Mouse (Mus musculus) embryonic facial prominence, embryonic 14.5 days (tissue): Measurements from ENCODE around the gene Gm20908. TPM values are rescaled to one million over a fixed set of nuclear protein-coding genes. Genes with fewer than 3 reads are reported as not detected.
"Not testable (repeated sequence)": the region's sequence is repeated elsewhere in the genome, so short reads cannot be mapped to it uniquely, and the experiment has no call there.

Experiments used
- ATAC-seq: fragments of 200-750 bp; cut with Nextera tagmentation; 2 replicates; pipeline ENCODE4 v1.8.0; 2017; ENCODE audit warnings: low read depth, moderate number of reproducible peaks, moderate TSS enrichment
- DNase-seq: peaks from one replicate; pipeline ENCODE4 v3.0.0-alpha.2; 2015; ENCODE audit warnings: low spot score
- H3K27ac ChIP-seq: fragments of 300-500 bp; sonication (generic); replicated peaks from 2 replicates; pipeline ENCODE4 v1.5.1; 2014; ENCODE audit warnings: low read depth, mild to moderate bottlenecking, low read length, moderate library complexity
- H3K27me3 ChIP-seq: fragments of 300-500 bp; sonication (generic); replicated peaks from 2 replicates; pipeline ENCODE4 v1.6.1; 2014; ENCODE audit warnings: low read length; ENCODE audit not compliant: control insufficient read depth, insufficient read depth
- H3K36me3 ChIP-seq: fragments of 300-500 bp; sonication (generic); 2 replicates; pipeline ENCODE4 v1.6.1; 2014; ENCODE audit warnings: low read length, mixed read lengths; ENCODE audit not compliant: control insufficient read depth, insufficient read depth
- H3K4me1 ChIP-seq: fragments of 300-500 bp; sonication (generic); 2 replicates; pipeline ENCODE4 v1.6.1; 2014; ENCODE audit warnings: antibody characterized with exemption, low read length; ENCODE audit not compliant: control insufficient read depth, insufficient read depth
- H3K4me2 ChIP-seq: fragments of 300-500 bp; sonication (generic); 2 replicates; pipeline ENCODE4 v1.6.1; 2014; ENCODE audit warnings: low read depth, mild to moderate bottlenecking, low read length, moderate library complexity, mixed read lengths
- H3K4me3 ChIP-seq: fragments of 300-500 bp; sonication (generic); 2 replicates; pipeline ENCODE4 v1.5.1; 2014; ENCODE audit warnings: low read depth, mild to moderate bottlenecking, low read length
- H3K9ac ChIP-seq: fragments of 300-500 bp; sonication (generic); 2 replicates; pipeline ENCODE4 v1.6.1; 2014; ENCODE audit warnings: low read depth, mild to moderate bottlenecking, low read length, moderate library complexity, mixed read lengths
- H3K9me3 ChIP-seq: fragments of 300-500 bp; sonication (generic); 2 replicates; pipeline ENCODE4 v1.6.1; 2016; ENCODE audit warnings: low read length; ENCODE audit not compliant: control insufficient read depth
- WGBS: fragments of 180-500 bp; shearing (Covaris S2); extraction: QIAGEN DNeasy Blood & Tissue Kit; methylation state at CpG from one replicate; pipeline ENCODE4 v1.1.7; 2014; 5-methylcytosine and 5-hydroxymethylcytosine counted together
- polyA plus RNA-seq: library from polyadenylated mRNA; unstranded; fragments of >200 nt; fragmentation: Nextera tagmentation; extraction: Ambion mirVana; gene quantifications from 2 replicates; pipeline ENCODE4 v1.2.1, GENCODE M21; 2014

Gene Gm20908
- polyA plus RNA-seq, result not detected in 2 replicates

GRCm38 (mm10) chrY:64472966-64473365, at the start of gene Gm20908:
Gm20908 (plus strand) TSS chrY:64473266.
- not testable (repeated sequence) for H3K36me3 ChIP-seq

More at GRCm38 (mm10) chrY:64472966-64473365, at the start of gene Gm20908:
- not testable (repeated sequence) for DNase-seq, H3K9ac ChIP-seq, H3K4me2 ChIP-seq, H3K27ac ChIP-seq, H3K4me1 ChIP-seq, H3K27me3 ChIP-seq, H3K4me3 ChIP-seq, H3K9me3 ChIP-seq, ATAC-seq
- WGBS, result no CpG with 5 or more reads among the region's 6 CpGs
